In the genomic region with DNA sequence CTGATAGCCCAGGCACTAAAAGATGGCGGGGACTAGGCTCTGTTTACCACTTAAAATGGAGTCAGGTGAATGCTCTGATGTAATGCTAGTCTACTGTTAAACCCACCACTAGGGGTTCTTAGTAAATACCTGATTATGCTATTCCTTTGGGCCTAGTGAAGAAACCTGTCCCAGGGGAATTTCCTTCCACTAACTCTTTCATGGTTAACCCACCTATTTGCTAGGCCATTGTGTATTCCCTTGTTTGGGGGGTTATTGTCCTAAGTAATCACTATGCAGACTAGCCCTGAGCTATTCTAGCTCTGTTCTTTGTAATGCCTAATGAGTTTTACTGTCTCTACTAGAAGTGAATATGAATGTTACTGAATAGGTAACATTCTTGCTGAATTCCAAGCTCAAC, we compare ENCODE assay signal across 13 mouse cellular contexts. TPM values are rescaled to one million over a fixed set of nuclear protein-coding genes. Genes with fewer than 3 reads are reported as not detected.
DNase-seq lines count a peak whose midpoint lies in the region; TF ChIP-seq lines count a peak whose summit lies in the region.
"Not testable (repeated sequence)": the region's sequence is repeated elsewhere in the genome, so short reads cannot be mapped to it uniquely, and the experiment has no call there.
"Had no signal": no experiment of that assay in that cellular context is flagged by ENCODE, and none has a peak within 500 bp of the region (broad histone marks: within the 10 kb centered on the region; RNA-seq: fewer than 3 reads in every experiment).

No protein-coding gene starts in this region.

- H3K4me1 ChIP-seq in ES-Bruce4 (ENCODE audit: control insufficient read depth, insufficient read depth, low read length): not testable (repeated sequence)

- not testable (repeated sequence) for H3K27me3 ChIP-seq in ES-Bruce4 (ENCODE audit: control insufficient read depth, insufficient read depth, low read length, poor library complexity, severe bottlenecking)

- not testable (repeated sequence) for TF ChIP-seq CTCF in ES-Bruce4 (IDR thresholded peaks at IDR 0.05; ENCODE audit: low read depth, low read length)

- TF ChIP-seq EP300 in ES-Bruce4 (IDR thresholded peaks at IDR 0.05; ENCODE audit: insufficient read depth, low read depth, low read length): not testable (repeated sequence)

- TF ChIP-seq POLR2A in ES-Bruce4 (IDR thresholded peaks at IDR 0.05; ENCODE audit: insufficient read depth, low read length): not testable (repeated sequence)

- DNase-seq in ES-CJ7 (ENCODE audit: low read depth, low spot score) (peak; percentile 40), R1 (ENCODE audit: low read depth, low spot score) (peak; percentile 86), WW6 (ENCODE audit: low read depth, low spot score) (peak; percentile 18), ZHBTc4 (ENCODE audit: low read depth, low spot score) (peak; percentile 84)

- H3K4me3 ChIP-seq in ES-Bruce4 (ENCODE audit: low read depth, low read length): not testable (repeated sequence)

- H3K9ac ChIP-seq in ES-Bruce4 (ENCODE audit: low read depth, poor library complexity, severe bottlenecking): not testable (repeated sequence)

- H3K9me3 ChIP-seq in ES-Bruce4 (replicated peaks; ENCODE audit: control insufficient read depth, insufficient read depth, low read length, poor library complexity, severe bottlenecking): peaks cover 19% of the 10 kb centered on the region

- peak overlapping the region; percentile 93 for H3K27ac ChIP-seq in ES-Bruce4 (ENCODE audit: insufficient read depth, low read length)

- not testable (repeated sequence) for H3K36me3 ChIP-seq in ES-Bruce4 (ENCODE audit: control insufficient read depth, insufficient read depth, low read length, poor library complexity, severe bottlenecking)

RNA-seq across cellular contexts. Expression of a gene that starts 9.5 kb away (rescaled TPM):
- not detected in 2 replicates for polyA plus RNA-seq in ES-Bruce4 (2011; ENCODE audit: insufficient read depth, insufficient read length, low read depth, missing spikeins)
- polyA plus RNA-seq: activated CD4-positive, CD25-positive, alpha-beta regulatory T cell, adult 4 months; adrenal gland, adult 2 months; brain, embryonic 14.5 days; C2C12; CD4-positive, CD25-positive, alpha-beta regulatory T cell, adult 4 months; cerebellum, adult 2 months; G1E; Patski had no signal

RNA-seq across cellular contexts. Expression of a gene that starts 42.8 kb away (rescaled TPM):
- not detected in 2 replicates for polyA plus RNA-seq in ES-Bruce4 (2011; ENCODE audit: insufficient read depth, insufficient read length, low read depth, missing spikeins)
- polyA plus RNA-seq: activated CD4-positive, CD25-positive, alpha-beta regulatory T cell, adult 4 months; adrenal gland, adult 2 months; brain, embryonic 14.5 days; C2C12; CD4-positive, CD25-positive, alpha-beta regulatory T cell, adult 4 months; cerebellum, adult 2 months; G1E; Patski had no signal

RNA-seq across cellular contexts. Expression of a gene that starts 44.0 kb away (rescaled TPM):
- 0.52 TPM in 1 of 2 replicates, not detected in the other for polyA plus RNA-seq in ES-Bruce4 (2011; ENCODE audit: insufficient read depth, insufficient read length, low read depth, missing spikeins)
- polyA plus RNA-seq: activated CD4-positive, CD25-positive, alpha-beta regulatory T cell, adult 4 months; adrenal gland, adult 2 months; brain, embryonic 14.5 days; C2C12; CD4-positive, CD25-positive, alpha-beta regulatory T cell, adult 4 months; cerebellum, adult 2 months; G1E; Patski had no signal

Comparison
In these comparisons a context has a peak if more than half of its experiments do, and no peak if none do; other contexts are left out.
1. DNase-seq: peak in every context shown above with its lines; median percentile 86 in R1; 84 in ZHBTc4; 40 in ES-CJ7; 18 in WW6.